Mouse (Mus musculus): ENCODE results near the gene Gm9945. TPM values are rescaled to one million over a fixed set of nuclear protein-coding genes. Genes with fewer than 3 reads are reported as not detected.

Gene Gm9945
- polyA plus RNA-seq, 1 experiment: not detected

DNA sequence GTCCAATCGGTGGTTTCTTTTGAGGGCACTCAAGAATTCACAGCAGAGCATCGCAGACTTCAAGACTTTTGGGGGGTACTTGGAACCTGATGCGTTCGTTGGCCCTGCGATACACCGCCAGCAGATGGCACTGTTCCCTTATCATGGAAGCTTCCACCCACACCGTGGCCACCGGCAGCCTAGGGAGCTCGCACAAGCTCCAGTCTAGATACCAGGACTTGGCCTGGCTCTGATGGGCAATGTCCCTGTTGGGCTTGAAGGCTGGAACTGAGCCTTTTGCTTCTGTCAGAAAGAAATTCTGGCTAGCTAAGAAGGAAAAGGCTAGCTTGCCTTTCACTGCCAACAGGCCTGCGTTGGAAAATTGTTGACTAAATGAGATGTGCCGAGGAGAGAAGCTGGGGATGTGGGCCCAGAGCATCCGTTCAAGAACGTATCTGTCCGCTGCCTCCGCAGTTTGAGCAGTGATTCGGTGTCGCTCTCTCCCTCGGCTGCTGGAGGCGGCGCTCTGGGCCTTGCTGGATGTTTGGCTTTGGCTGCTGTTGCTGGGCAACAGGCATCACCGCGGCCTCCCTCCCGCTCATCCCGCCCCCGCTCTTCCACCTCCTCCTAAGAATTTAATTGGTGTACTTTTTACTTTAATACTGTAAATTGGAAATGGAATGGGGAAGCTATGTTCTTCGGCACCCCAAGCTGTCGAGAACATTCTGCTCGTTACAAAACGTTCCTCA, 9.8 kb upstream of the Gm9945 start, which contains the start of gene Gm9837:
TSS of gene Gm9837 (minus strand) at position 512 of the 728 bp plus-strand sequence.
- peak; percentile 86 for DNase-seq
- Histone ChIP-seq H3K27me3 (ENCODE audit: control insufficient read depth, insufficient read depth, low read length) (no peaks in the 10 kb centered on the region; the same call in 1 of the 2 replicates), H3K27ac (ENCODE audit: control insufficient read depth, insufficient read depth, low read length) (no peak within 1 kb of the TSS), H3K4me3 (ENCODE audit: control insufficient read depth, insufficient read depth, low read length) (no peak within 1 kb of the TSS), H3K36me3 (ENCODE audit: control insufficient read depth, insufficient read depth, low read length) (no peaks in the 10 kb centered on the region), H3K4me1 (replicated peaks; ENCODE audit: control insufficient read depth, insufficient read depth, low read length) (no peaks in the 10 kb centered on the region)
- WGBS: 9% methylated on average over 29 of the region's 29 CpGs
- TF ChIP-seq CTCF (IDR thresholded peaks at IDR 0.05; ENCODE audit: borderline replicate concordance, control insufficient read depth, extremely low read depth, insufficient read depth, low read length, poor library complexity) (peak; percentile 92), POLR2A (IDR thresholded peaks at IDR 0.05; ENCODE audit: control insufficient read depth, extremely low read depth, insufficient read depth, low read length, poor library complexity) (no peak)

GRCm38 (mm10) chr11:53472709-53473108, 7.3 kb upstream of the Gm9945 start:
- no peaks in the 10 kb centered on the region for H3K27me3 ChIP-seq (ENCODE audit: control insufficient read depth, insufficient read depth, low read length)
- DNase-seq: no peak
- WGBS: 85% methylated on average over 3 of the region's 3 CpGs
- H3K4me3 ChIP-seq (ENCODE audit: control insufficient read depth, insufficient read depth, low read length): no peak overlapping the region
- no peak for TF ChIP-seq CTCF (IDR thresholded peaks at IDR 0.05; ENCODE audit: borderline replicate concordance, control insufficient read depth, extremely low read depth, insufficient read depth, low read length, poor library complexity)
- no peak for TF ChIP-seq POLR2A (IDR thresholded peaks at IDR 0.05; ENCODE audit: control insufficient read depth, extremely low read depth, insufficient read depth, low read length, poor library complexity)
- H3K4me1 ChIP-seq (replicated peaks; ENCODE audit: control insufficient read depth, insufficient read depth, low read length): no peaks in the 10 kb centered on the region
- no peaks in the 10 kb centered on the region for H3K36me3 ChIP-seq (ENCODE audit: control insufficient read depth, insufficient read depth, low read length)
- H3K27ac ChIP-seq (ENCODE audit: control insufficient read depth, insufficient read depth, low read length): no peak overlapping the region

GRCm38 (mm10) chr11:53475620-53476019, 4.3 kb upstream of the Gm9945 start:
- Histone ChIP-seq H3K36me3 (ENCODE audit: control insufficient read depth, insufficient read depth, low read length) (no peaks in the 10 kb centered on the region), H3K27me3 (ENCODE audit: control insufficient read depth, insufficient read depth, low read length) (peaks cover 15% of the 10 kb centered on the region), H3K4me3 (ENCODE audit: control insufficient read depth, insufficient read depth, low read length) (no peak overlapping the region), H3K27ac (ENCODE audit: control insufficient read depth, insufficient read depth, low read length) (no peak overlapping the region), H3K4me1 (replicated peaks; ENCODE audit: control insufficient read depth, insufficient read depth, low read length) (peaks cover 5% of the 10 kb centered on the region)
- DNase-seq: no peak
- TF ChIP-seq CTCF (IDR thresholded peaks at IDR 0.05; ENCODE audit: borderline replicate concordance, control insufficient read depth, extremely low read depth, insufficient read depth, low read length, poor library complexity): no peak
- no peak for TF ChIP-seq POLR2A (IDR thresholded peaks at IDR 0.05; ENCODE audit: control insufficient read depth, extremely low read depth, insufficient read depth, low read length, poor library complexity)
- WGBS: 55% methylated on average over 8 of the region's 8 CpGs

- Histone ChIP-seq H3K27me3 (ENCODE audit: control insufficient read depth, insufficient read depth, low read length) (peaks cover 15% of the 10 kb centered on the region), H3K4me3 (ENCODE audit: control insufficient read depth, insufficient read depth, low read length) (no peak overlapping the region), H3K36me3 (ENCODE audit: control insufficient read depth, insufficient read depth, low read length) (no peaks in the 10 kb centered on the region), H3K27ac (ENCODE audit: control insufficient read depth, insufficient read depth, low read length) (no peak overlapping the region), H3K4me1 (replicated peaks; ENCODE audit: control insufficient read depth, insufficient read depth, low read length) (peaks cover 5% of the 10 kb centered on the region)
- WGBS: 85% methylated on average over 7 of the region's 7 CpGs
- TF ChIP-seq CTCF (IDR thresholded peaks at IDR 0.05; ENCODE audit: borderline replicate concordance, control insufficient read depth, extremely low read depth, insufficient read depth, low read length, poor library complexity) (no peak), POLR2A (IDR thresholded peaks at IDR 0.05; ENCODE audit: control insufficient read depth, extremely low read depth, insufficient read depth, low read length, poor library complexity) (no peak)
- no peak for DNase-seq
Measured at GRCm38 (mm10) chr11:53477833-53478232, 2.1 kb upstream of the Gm9945 start.

DNA sequence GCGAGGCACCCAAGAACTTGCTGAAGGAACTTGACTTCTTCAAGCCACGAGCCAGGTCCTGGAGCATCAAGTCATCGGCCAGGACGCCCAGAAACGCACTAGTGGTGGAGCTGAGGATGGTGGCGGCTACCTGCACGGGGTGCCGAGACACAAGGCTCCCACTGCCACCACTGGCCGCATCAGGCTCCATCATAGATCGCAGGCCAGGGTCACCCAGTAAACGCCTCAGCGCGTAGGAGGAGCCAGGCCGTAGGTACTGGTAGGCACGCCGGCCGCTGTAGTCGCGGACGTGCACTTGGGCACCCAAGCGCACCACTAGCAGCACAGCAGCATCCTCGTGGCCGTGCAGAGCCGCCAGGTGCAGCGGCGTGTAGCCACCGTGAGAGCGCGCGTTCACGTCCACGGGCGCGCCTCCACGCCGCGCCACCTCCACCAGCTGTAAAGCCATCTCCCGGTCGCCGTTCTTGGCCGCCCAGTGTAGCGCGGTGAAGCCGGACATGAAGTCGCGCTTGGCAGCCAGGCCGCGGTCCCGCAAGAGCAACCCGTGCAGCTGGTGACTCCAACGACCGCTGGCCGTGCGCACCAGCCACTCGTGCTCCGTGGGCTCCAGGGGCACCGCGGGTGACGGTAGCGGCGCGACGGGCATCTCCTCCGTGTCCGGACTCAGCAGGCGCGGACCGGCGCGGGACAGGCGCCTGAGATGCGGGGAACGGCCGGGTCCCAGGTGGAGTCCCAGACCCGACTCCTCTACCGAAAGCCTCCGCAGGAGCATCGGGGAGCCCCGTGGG, 1.4 kb upstream of the Gm9945 start:
- peaks cover 5% of the 10 kb centered on the region for H3K4me1 ChIP-seq (replicated peaks; ENCODE audit: control insufficient read depth, insufficient read depth, low read length)
- no peak overlapping the region for H3K4me3 ChIP-seq (ENCODE audit: control insufficient read depth, insufficient read depth, low read length)
- WGBS: 15% methylated on average over 79 of the region's 79 CpGs
- H3K36me3 ChIP-seq (ENCODE audit: control insufficient read depth, insufficient read depth, low read length): no peaks in the 10 kb centered on the region
- peaks cover 15% of the 10 kb centered on the region for H3K27me3 ChIP-seq (ENCODE audit: control insufficient read depth, insufficient read depth, low read length)
- no peak for DNase-seq
- no peak for TF ChIP-seq CTCF (IDR thresholded peaks at IDR 0.05; ENCODE audit: borderline replicate concordance, control insufficient read depth, extremely low read depth, insufficient read depth, low read length, poor library complexity)
- H3K27ac ChIP-seq (ENCODE audit: control insufficient read depth, insufficient read depth, low read length): no peak overlapping the region

- no peak for DNase-seq
- Histone ChIP-seq H3K4me1 (replicated peaks; ENCODE audit: control insufficient read depth, insufficient read depth, low read length) (peaks cover 5% of the 10 kb centered on the region), H3K27me3 (ENCODE audit: control insufficient read depth, insufficient read depth, low read length) (peaks cover 15% of the 10 kb centered on the region), H3K4me3 (ENCODE audit: control insufficient read depth, insufficient read depth, low read length) (no peak overlapping the region), H3K27ac (ENCODE audit: control insufficient read depth, insufficient read depth, low read length) (no peak overlapping the region), H3K36me3 (ENCODE audit: control insufficient read depth, insufficient read depth, low read length) (no peaks in the 10 kb centered on the region)
- WGBS: 3% methylated on average over 62 of the region's 62 CpGs
- TF ChIP-seq CTCF (IDR thresholded peaks at IDR 0.05; ENCODE audit: borderline replicate concordance, control insufficient read depth, extremely low read depth, insufficient read depth, low read length, poor library complexity): no peak
- no peak for TF ChIP-seq POLR2A (IDR thresholded peaks at IDR 0.05; ENCODE audit: control insufficient read depth, extremely low read depth, insufficient read depth, low read length, poor library complexity)
Measured at GRCm38 (mm10) chr11:53479171-53479782, 689 bp upstream of the Gm9945 start.

Measured in thymus, adult 2 months (tissue).